Mouse (Mus musculus) hindbrain, embryonic 13.5 days (tissue): ENCODE results near the gene Birc7. TPM values are rescaled to one million over a fixed set of nuclear protein-coding genes. Genes with fewer than 3 reads are reported as not detected.
A peak's percentile ranks its signal among the peaks of the same experiment; 100 is the strongest.

ENCODE experiments used
- ATAC-seq: fragments of 200-750 bp; cut with Nextera tagmentation; 2 replicates; pipeline ENCODE4 v1.8.0; 2017; ENCODE audit warnings: moderate TSS enrichment; ENCODE audit not compliant: low FRiP score
- H3K27ac ChIP-seq: fragments of 300-500 bp; sonication (generic); 2 replicates; pipeline ENCODE4 v1.5.1; 2015; ENCODE audit warnings: inconsistent platforms, mild to moderate bottlenecking, moderate library complexity
- H3K27me3 ChIP-seq: fragments of 300-500 bp; sonication (generic); 2 replicates; pipeline ENCODE4 v1.6.1; 2015; ENCODE audit warnings: mild to moderate bottlenecking, inconsistent platforms
- H3K36me3 ChIP-seq: fragments of 300-500 bp; sonication (generic); 2 replicates; pipeline ENCODE4 v1.6.1; 2015; ENCODE audit warnings: mild to moderate bottlenecking, inconsistent platforms
- H3K4me1 ChIP-seq: fragments of 300-500 bp; sonication (generic); replicated peaks from 2 replicates; pipeline ENCODE4 v1.6.1; 2015; ENCODE audit warnings: inconsistent platforms
- H3K4me2 ChIP-seq: fragments of 300-500 bp; sonication (generic); 2 replicates; pipeline ENCODE4 v1.6.1; 2015; ENCODE audit warnings: inconsistent platforms, mild to moderate bottlenecking, moderate library complexity
- H3K4me3 ChIP-seq: fragments of 300-500 bp; sonication (generic); 2 replicates; pipeline ENCODE4 v1.5.1; 2015; ENCODE audit warnings: mild to moderate bottlenecking, inconsistent platforms
- H3K9ac ChIP-seq: fragments of 300-500 bp; sonication (generic); 2 replicates; pipeline ENCODE4 v1.6.1; 2015; ENCODE audit warnings: mild to moderate bottlenecking, inconsistent platforms
- H3K9me3 ChIP-seq: fragments of 300-500 bp; sonication (generic); 2 replicates; pipeline ENCODE4 v1.6.1; 2016; ENCODE audit warnings: inconsistent platforms
- WGBS: fragments of 180-500 bp; shearing (Covaris S2); methylation state at CpG from one replicate; pipeline ENCODE4 v1.1.7; 2015; 5-methylcytosine and 5-hydroxymethylcytosine counted together
- polyA plus RNA-seq: library from polyadenylated mRNA; unstranded; fragments of >200 nt; fragmentation: Nextera tagmentation; extraction: Ambion mirVana; gene quantifications from 2 replicates; pipeline ENCODE4 v1.2.1, GENCODE M21; 2015

The Birc7 gene
- polyA plus RNA-seq, 1 experiment from 2014 or later, result 0.35 TPM

GRCm38 (mm10) chr2:180919913-180920809 lies 8.7 kb upstream of the Birc7 start:
- peak; percentile 74 for ATAC-seq
- H3K27ac ChIP-seq, result peak overlapping the region; percentile 84
- H3K9me3 ChIP-seq, result no peaks in the 10 kb centered on the region
- peak overlapping the region; percentile 100 for H3K4me3 ChIP-seq
- H3K9ac ChIP-seq, result peak overlapping the region; percentile 99
- H3K36me3 ChIP-seq, result peaks cover 27% of the 10 kb centered on the region
- H3K27me3 ChIP-seq, result no peaks in the 10 kb centered on the region
- H3K4me2 ChIP-seq, result peak overlapping the region; percentile 95
- H3K4me1 ChIP-seq, result peaks cover 38% of the 10 kb centered on the region
- WGBS, result 2% methylated on average over 51 of the region's 61 CpGs

- Histone ChIP-seq H3K27ac (peak within 1 kb of the TSS; percentile 84), H3K4me2 (peak within 1 kb of the TSS; percentile 95), H3K27me3 (no peaks in the 10 kb centered on the region), H3K4me3 (peak within 1 kb of the TSS; percentile 100), H3K9ac (peak within 1 kb of the TSS; percentile 99), H3K36me3 (peaks cover 21% of the 10 kb centered on the region), H3K4me1 (peaks cover 32% of the 10 kb centered on the region), H3K9me3 (no peaks in the 10 kb centered on the region)
- under 1% methylated on average over 44 of the region's 56 CpGs for WGBS
- peak; percentile 94 for ATAC-seq
Measured at GRCm38 (mm10) chr2:180920810-180921400, 7.9 kb upstream of the Birc7 start, which contains the start of gene Ythdf1. Gene Ythdf1 (minus strand): TSS chr2:180920949.

- no peaks in the 10 kb centered on the region for H3K9me3 ChIP-seq
- no peak overlapping the region for H3K27ac ChIP-seq
- 93% methylated on average over 6 of the region's 6 CpGs for WGBS
- H3K4me1 ChIP-seq, result peaks cover 28% of the 10 kb centered on the region
- H3K36me3 ChIP-seq, result peaks cover 9% of the 10 kb centered on the region
- H3K27me3 ChIP-seq, result no peaks in the 10 kb centered on the region
- no peak overlapping the region for H3K4me3 ChIP-seq
- no peak overlapping the region for H3K9ac ChIP-seq
- ATAC-seq, result no peak
- no peak overlapping the region for H3K4me2 ChIP-seq
Measured at GRCm38 (mm10) chr2:180922739-180923138, 6.1 kb upstream of the Birc7 start.

GRCm38 (mm10) chr2:180925176-180925575 lies 3.6 kb upstream of the Birc7 start:
- WGBS, result 8% methylated on average over 4 of the region's 4 CpGs
- Histone ChIP-seq H3K9ac (no peak overlapping the region), H3K36me3 (no peaks in the 10 kb centered on the region), H3K9me3 (no peaks in the 10 kb centered on the region), H3K27me3 (no peaks in the 10 kb centered on the region), H3K27ac (no peak overlapping the region), H3K4me1 (peaks cover 15% of the 10 kb centered on the region), H3K4me2 (no peak overlapping the region), H3K4me3 (no peak overlapping the region)
- ATAC-seq, result no peak

- Histone ChIP-seq H3K9ac (no peak overlapping the region), H3K4me3 (no peak overlapping the region), H3K36me3 (peaks cover 45% of the 10 kb centered on the region), H3K27me3 (no peaks in the 10 kb centered on the region), H3K27ac (no peak overlapping the region), H3K9me3 (no peaks in the 10 kb centered on the region), H3K4me1 (peaks cover 16% of the 10 kb centered on the region; the same call in 1 of the 2 replicates), H3K4me2 (no peak overlapping the region)
- ATAC-seq, result no peak
- WGBS, result 79% methylated on average over 1 of the region's 1 CpGs
Measured at GRCm38 (mm10) chr2:180932418-180932817, 3.6 kb downstream of the Birc7 start.

- H3K27me3 ChIP-seq, result no peaks in the 10 kb centered on the region
- no peak overlapping the region for H3K27ac ChIP-seq
- H3K9ac ChIP-seq, result no peak overlapping the region
- no peak for ATAC-seq
- H3K4me3 ChIP-seq, result no peak overlapping the region
- H3K36me3 ChIP-seq, result peaks cover 75% of the 10 kb centered on the region
- no peaks in the 10 kb centered on the region for H3K4me1 ChIP-seq
- H3K9me3 ChIP-seq, result no peaks in the 10 kb centered on the region
- H3K4me2 ChIP-seq, result no peak overlapping the region
Measured at GRCm38 (mm10) chr2:180940187-180940586, 11.4 kb downstream of the Birc7 start.

- Histone ChIP-seq H3K27ac (peak overlapping the region; percentile 52; the same call in 1 of the 2 replicates), H3K4me3 (no peak overlapping the region), H3K36me3 (peaks cover 63% of the 10 kb centered on the region), H3K9me3 (no peaks in the 10 kb centered on the region), H3K9ac (no peak overlapping the region), H3K27me3 (no peaks in the 10 kb centered on the region), H3K4me1 (no peaks in the 10 kb centered on the region), H3K4me2 (no peak overlapping the region)
- no peak for ATAC-seq
Measured at GRCm38 (mm10) chr2:180941869-180942268, 13.0 kb downstream of the Birc7 start.

- Histone ChIP-seq H3K36me3 (peaks cover 6% of the 10 kb centered on the region; the same call in 1 of the 2 replicates), H3K4me2 (no peak overlapping the region), H3K9me3 (no peaks in the 10 kb centered on the region), H3K27ac (no peak overlapping the region), H3K4me1 (peaks cover 52% of the 10 kb centered on the region), H3K9ac (peak overlapping the region; percentile 39; the same call in 1 of the 2 replicates), H3K4me3 (no peak overlapping the region), H3K27me3 (no peaks in the 10 kb centered on the region)
- no peak for ATAC-seq
- WGBS, result 41% methylated on average over 1 of the region's 1 CpGs
Measured at GRCm38 (mm10) chr2:180949947-180950346, 21.1 kb downstream of the Birc7 start.

- Histone ChIP-seq H3K4me1 (peaks cover 59% of the 10 kb centered on the region), H3K9ac (peak overlapping the region; percentile 89), H3K27me3 (no peaks in the 10 kb centered on the region), H3K4me2 (peak overlapping the region; percentile 77), H3K9me3 (no peaks in the 10 kb centered on the region), H3K4me3 (peak overlapping the region; percentile 69), H3K36me3 (no peaks in the 10 kb centered on the region), H3K27ac (peak overlapping the region; percentile 97)
- ATAC-seq, result peak; percentile 26
- 1% methylated on average over 9 of the region's 9 CpGs for whole genome bisulfite sequencing
Measured at GRCm38 (mm10) chr2:180952731-180953171, 23.9 kb downstream of the Birc7 start.

- Histone ChIP-seq H3K9ac (peak overlapping the region; percentile 89), H3K4me1 (peaks cover 59% of the 10 kb centered on the region), H3K4me3 (peak overlapping the region; percentile 69), H3K9me3 (no peaks in the 10 kb centered on the region), H3K36me3 (no peaks in the 10 kb centered on the region), H3K4me2 (peak overlapping the region; percentile 77), H3K27ac (peak overlapping the region; percentile 97), H3K27me3 (no peaks in the 10 kb centered on the region)
- WGBS, result 4% methylated on average over 2 of the region's 2 CpGs
- ATAC-seq, result no peak
Measured at GRCm38 (mm10) chr2:180953638-180954037, 24.8 kb downstream of the Birc7 start.

- H3K4me1 ChIP-seq, result peaks cover 59% of the 10 kb centered on the region
- H3K36me3 ChIP-seq, result no peaks in the 10 kb centered on the region
- ATAC-seq, result peak; percentile 92
- H3K4me2 ChIP-seq, result peak within 1 kb of the TSS; percentile 77
- H3K9ac ChIP-seq, result peak within 1 kb of the TSS; percentile 89
- no peaks in the 10 kb centered on the region for H3K9me3 ChIP-seq
- under 1% methylated on average over 52 of the region's 52 CpGs for WGBS
- H3K4me3 ChIP-seq, result peak within 1 kb of the TSS; percentile 69
- peak within 1 kb of the TSS; percentile 97 for H3K27ac ChIP-seq
- no peaks in the 10 kb centered on the region for H3K27me3 ChIP-seq
Measured at GRCm38 (mm10) chr2:180954061-180955047, 25.5 kb downstream of the Birc7 start, which contains the start of gene Nkain4. Gene Nkain4 (minus strand): TSS chr2:180954699.
